Mouse (Mus musculus): ENCODE measurements around the gene Rsph1. TPM values are rescaled to one million over a fixed set of nuclear protein-coding genes. Genes with fewer than 3 reads are reported as not detected.
A peak's percentile ranks its signal among the peaks of the same experiment; 100 is the strongest.

Rsph1 gene
- total RNA-seq (2021), result 10 to 100 TPM; 15.4 to 16.7 TPM
- long read RNA-seq, transcript Rsph1-201 (9 exons, 1,191 nt), result major isoform, 15 of 19 reads
- long read RNA-seq, partial matches to known transcripts, result 0 of 19 reads
- long read RNA-seq, other reads (novel, unspliced or antisense), result 2 of 19 reads

DNA sequence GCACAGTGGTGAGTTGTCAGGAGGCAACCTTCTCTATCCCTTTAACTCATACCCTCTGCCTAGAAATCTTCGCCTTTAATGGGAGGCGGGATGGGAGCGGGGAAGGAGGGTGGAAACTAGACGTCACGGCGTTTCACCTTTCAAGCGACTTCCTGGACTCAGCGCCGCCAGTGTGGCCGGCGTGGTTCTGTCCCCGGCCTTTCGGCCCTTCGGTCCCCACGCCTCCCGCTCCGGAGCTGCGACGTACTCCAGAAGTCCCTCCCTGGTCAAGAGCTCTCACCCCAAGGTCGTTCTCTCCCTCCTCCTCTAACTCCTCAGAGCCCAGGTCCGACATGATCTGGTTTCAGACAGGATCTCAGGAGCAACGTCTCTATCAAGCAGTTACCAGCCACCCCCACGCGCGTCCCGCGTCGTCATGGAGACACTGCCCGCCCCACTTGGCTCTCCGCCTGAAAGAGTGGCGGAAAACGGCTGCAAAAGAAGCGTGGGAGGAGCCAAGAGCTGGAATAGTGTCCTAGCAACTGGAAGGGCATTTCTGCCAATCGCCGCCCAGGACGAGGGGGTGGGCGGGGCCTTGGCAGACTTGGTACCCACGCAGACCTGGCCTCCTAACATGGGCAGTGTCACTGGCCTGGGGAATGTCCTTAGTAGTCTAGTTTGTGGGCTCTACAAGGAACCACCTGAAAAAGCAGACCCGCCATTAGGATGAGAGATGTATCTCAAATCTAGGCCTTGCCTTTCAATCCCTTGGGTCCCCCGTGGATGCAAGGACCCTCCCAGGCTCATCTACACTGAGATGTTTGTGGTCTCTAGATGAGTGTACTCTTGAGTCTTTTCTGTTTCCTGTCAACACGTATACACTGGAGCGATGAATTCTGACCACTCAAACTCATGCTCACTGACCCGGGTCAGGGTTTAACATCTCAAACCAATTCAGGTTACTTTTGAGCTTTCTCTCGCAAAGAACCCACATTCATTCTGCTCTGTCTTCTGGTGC is at the start of gene Rsph1:
Gene Rsph1, minus strand, starts transcription at position 462 of the 997 bp plus-strand sequence.
- DNase-seq (ENCODE audit: low spot score in 2 of 2), result peak; percentile 100

DNA sequence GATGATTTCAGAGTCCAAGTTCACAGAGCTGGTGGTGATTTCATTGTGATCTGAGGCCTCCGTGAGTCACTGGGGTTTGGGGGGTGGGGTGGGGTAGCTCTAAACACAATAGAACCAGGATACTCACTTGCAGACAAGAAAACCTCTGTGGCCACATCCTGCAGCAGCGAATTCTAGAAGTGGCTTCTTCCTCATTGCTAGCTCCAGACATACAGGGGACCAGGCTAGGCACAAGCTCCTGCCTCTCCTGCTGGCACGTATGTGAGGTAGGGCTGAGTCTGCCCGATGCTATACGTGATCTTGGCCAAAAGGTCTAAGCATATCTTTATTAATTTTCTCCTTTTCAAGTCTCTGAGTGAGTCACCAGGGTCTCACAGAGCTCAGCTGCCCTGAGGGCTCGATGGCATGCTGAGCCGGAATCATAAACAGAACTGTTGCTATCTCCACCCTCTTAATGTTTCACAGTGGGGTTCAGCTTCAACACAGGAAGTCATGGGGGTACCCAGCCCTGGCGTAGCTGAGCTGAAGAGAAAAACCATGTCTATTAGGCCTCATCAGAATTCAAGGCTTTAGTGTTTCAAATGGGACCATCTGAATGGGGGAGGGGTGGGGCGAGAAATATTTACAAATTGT is 49.2 kb upstream of the Rsph1 start:
- DNase-seq (ENCODE audit: low spot score in 2 of 2), result no peak

DNA sequence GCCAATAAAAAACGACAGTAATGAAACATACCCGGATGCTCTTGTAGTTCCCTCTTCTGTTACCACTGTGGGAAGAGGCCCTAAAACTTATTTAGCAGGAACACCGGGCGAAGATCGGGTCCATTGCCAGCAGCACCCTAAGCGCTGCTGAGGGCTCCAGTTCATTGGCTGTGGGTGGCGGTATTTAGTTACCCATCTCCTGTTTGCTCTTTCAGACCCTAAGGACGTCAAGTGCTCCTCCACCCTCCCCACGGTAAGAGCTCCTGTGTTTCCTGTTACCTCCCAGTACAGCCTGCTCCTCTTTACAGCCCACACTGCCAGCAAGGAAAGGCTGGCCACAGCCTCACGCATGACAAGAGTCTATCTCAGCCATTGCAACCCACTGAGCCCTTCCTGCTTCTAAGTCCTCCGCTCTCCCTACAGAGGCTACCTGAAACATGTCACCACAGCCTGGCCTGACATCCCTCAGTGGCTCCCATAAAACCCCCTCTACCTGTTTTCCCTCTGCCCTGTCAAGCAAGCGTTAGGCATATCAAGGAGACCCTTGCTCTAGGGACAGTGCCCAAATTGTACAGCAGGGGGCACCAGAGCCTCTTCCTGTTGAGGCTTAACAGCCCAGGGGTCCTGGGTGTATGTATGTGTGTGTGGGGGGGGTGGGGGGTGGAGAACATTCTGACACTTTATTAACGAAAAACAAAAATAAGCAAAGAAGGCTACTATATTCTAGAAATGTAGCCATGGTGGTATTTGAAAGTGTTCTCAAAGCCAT is 48.5 kb upstream of the Rsph1 start:
- DNase-seq (ENCODE audit: low spot score in 2 of 2), result no peak

DNA sequence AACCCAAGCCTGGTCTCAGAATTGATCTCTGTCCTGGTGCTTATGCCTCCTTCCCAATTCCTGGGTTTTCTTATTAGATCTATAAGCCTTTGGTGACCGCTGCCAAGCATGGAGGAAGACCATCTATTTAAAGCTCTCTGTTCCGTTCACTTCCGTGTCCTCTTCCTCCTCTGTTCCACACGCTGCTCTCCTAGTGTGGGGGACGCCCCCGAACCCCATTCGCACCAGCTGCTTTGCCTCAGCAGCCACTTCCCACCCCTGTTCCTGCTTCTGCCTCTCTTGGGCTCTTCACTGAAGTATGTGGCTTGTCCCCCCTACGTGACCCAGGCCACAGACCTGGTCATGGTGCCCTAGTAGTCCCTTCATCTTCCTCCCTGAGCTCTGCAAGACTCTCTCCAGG is 47.0 kb upstream of the Rsph1 start:
- peak in 1 of 2 experiments; percentile 58 for DNase-seq (ENCODE audit: low spot score in 2 of 2)

DNA sequence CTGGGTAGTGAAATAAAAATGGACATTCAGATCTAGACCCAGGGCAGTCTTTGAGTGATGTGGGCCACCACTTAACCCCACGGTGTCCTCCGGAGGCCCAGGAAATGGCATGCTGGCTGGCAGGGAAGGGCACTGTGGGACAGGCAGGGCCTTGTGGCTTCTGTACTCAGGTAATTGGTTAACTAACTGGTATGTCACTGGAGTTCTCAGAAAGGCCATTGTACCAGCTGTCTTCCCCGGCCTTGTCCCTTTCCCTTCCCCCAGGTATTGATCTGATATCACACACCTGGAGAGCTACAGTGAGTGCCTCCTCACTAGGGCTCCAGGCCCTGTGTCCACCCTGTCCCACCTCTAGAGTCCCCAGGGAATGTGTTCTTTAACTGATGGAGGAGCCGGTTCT is 46.2 kb upstream of the Rsph1 start:
- no peak for DNase-seq (ENCODE audit: low spot score in 2 of 2)

DNA sequence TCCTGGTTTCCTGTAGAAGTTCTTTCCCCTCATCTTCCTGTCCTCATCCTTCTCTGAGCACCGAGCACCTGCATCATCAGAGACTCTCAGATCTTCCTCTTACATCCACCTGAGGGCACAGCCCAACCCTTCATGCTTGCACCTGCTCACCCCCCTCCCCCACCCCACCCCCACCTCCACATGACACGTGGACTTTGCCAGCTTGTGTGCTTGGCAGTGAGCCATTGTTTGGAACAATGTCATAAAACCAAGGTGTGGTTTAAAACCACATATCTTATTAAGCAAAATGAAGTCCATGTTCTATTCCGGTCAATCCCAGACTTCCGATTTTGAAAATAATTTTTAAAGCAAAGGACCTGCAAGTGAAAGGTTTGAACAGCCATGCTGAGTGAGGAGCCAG is 45.3 kb upstream of the Rsph1 start:
- DNase-seq (ENCODE audit: low spot score in 2 of 2), result no peak

DNA sequence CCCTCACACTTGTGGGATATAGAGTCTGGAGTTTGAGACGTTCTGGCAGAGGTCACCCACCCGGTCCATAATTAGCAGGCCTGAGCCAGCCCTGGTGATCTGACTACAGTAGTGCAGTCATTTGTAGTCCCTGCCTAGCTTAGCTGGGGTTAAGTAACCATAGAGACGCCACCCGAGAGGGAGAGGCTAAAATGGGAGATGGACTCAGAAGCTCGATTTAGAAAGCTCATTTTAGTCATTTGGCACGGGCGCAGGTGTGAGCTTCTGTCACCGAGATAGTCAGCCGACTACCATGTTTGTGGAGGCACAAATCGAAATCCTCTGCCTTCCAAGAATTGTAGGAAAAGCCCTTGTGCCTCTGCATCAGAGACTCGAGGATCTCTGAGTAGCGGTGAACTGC is 44.2 kb upstream of the Rsph1 start:
- DNase-seq (ENCODE audit: low spot score in 2 of 2), result peak; percentile 62 to 82

DNA sequence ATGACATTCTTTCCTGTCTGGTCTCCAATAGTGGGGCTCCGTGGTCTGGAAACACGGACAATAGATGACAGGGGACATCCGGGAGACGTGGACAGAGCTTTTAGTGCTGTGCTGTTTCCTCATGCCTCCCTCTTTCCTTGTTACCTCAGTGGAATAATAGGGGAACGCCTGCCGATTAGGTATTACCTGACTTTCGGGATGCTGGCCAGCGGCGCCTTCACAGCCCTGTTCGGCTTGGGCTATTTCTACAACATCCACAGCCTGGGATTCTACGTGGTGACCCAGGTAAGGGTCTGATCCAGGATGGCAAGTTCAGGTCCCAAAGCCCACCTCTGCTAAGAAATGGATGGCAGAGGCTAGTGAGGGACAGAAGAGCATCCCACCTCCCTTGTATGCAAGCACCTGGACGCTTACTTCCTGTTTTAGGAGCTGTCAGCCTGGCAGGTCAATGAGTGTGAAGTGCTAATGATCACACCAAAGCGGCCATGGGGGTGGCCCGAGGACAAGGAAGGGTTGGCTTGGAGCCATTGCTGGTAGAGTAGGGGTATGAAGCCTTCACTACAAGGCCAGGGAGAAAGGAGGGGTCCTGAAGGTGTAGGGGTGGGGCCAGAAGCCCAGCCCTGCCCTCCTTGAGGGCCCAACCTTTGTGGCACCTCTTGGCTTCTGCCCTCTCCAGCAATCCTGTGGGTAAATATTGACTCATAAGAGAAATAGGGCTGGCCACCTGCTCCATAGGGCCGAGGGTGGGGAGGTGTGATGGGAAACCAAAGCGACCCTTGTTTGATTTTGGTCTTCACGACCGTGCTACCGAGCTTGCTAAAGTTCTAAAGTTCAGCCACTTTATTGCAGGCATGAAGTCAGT is 42.0 kb upstream of the Rsph1 start:
- DNase-seq (ENCODE audit: low spot score in 2 of 2), result no peak

DNA sequence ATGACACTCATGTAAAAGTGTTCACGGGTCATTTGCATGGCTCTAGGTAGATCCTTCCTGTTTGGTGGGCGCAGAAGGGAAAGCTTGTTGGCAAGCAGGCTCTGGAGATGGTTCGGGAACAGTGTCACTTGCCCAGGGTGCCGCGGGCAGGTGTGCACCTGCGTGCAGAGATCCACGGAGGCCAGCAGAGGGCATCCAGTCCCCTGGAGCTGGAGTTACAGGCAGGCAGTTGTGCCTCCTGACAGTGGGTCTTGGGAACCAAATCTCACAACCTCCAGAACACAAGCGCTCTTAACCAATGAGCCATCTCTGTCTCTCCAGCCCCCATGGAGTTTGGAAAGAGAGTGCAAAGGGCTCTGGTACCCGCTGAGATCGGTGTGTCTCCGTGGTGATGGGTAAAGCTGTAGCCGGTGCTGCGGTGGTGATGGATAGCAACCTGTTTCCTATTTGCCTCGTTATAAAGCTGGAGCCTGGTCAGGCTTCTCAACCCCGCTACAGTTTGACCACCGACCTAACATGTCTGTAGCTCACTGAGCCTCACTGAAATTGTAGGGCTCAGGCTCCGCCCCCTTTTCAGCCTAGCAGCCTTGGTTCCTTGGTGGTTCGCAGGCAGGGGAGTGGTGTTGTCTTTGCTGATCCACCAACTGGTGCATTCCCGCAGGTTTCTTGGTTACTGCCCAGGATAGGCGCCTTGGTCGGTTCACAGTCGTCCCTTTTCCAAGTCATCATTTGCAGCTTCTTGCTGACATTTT is 40.5 kb upstream of the Rsph1 start:
- DNase-seq (ENCODE audit: low spot score in 2 of 2), result no peak

DNA sequence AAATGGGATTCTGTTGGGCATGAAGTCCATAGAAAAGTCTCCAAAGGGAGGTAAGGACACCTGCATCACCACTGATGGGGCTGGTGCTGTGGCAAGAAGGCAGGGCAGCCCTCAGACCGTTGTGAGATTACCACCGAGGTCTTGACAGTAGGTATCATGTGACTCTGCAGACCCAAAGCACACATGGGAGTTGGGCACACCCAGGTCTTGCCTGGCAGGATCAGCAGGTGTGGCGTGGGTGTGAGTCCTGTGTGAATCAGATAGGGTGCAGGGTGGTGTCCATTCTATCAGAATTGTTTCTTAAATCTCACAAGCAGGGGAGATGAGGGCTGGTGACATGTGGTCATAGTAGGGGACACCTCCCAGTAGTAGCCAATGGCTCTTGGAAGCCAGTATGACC is 39.8 kb upstream of the Rsph1 start:
- no peak for DNase-seq (ENCODE audit: low spot score in 2 of 2)

DNA sequence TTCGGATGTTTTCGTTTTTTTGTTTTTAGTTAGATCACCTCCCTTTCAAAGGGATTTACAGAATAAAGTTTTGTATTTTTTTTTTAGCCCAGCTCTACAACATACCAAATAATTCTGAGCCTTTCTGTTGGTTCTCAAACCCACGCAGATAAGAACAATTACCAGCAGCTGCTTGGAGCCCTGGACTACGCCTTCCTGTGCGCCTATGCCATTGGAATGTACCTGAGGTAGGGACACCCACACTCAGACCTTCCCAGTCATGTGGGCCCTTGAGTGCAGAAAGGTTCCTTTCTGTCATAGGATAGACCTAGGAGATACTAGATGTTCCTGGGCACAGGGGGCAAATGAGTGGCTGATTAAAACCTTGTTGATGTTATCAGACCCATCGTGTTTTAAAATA is 38.8 kb upstream of the Rsph1 start:
- no peak for DNase-seq (ENCODE audit: low spot score in 2 of 2)

DNA sequence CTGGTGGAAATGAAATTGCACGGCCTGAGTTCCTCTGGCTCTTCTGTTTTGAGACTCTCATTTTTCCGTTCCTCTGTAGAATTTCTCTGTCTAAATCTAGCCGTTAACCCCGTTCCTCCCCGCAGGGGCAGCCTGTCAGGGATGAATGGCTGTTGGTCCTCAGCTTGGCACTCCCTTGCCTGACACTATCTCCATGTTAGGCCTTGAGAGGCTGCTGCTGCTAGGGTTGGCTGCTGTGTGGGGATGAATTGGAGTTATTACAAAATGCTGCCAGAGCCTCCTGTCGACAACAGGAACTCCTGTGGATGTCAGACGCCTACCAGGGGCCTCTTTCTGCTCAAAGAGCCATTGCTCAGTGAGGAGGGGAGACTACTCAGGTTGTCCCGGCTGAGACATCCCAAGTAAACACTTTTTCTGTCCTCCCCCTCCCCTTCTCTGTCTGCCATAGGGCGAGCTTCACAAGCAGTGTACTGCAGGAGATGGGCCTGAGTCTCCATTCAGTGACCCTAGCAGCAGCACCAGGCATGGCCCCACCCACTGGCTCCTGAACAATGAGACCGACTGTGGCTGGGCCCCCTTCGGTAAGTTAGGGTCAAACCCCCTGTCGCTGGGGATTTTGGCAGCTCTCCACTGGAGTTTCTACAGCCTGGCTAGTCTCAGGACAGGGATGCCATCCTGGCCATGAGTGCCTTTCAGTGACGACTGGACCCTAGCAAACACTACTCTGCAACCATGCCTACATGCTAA is 38.0 kb upstream of the Rsph1 start:
- DNase-seq (ENCODE audit: low spot score in 2 of 2), result no peak

DNA sequence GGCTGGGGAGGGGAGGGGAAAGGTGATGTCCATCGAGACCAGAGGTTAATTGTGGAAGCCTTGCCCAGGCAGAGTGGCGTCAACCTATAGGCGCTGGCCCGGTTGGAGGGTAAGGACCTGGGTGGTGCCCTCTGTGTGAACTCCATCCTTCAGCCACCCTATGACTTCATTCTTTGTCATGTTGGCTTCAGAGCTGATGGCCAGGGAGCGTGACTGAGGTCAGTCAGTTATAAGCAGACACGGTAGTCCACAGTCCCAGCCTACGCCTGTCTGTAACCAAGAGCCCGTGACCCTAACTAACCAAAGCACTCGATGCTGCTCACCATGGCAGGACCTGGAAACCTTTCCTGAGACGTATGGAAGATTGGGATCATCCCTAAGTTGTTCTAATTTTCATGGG is 35.5 kb upstream of the Rsph1 start:
- no peak for DNase-seq (ENCODE audit: low spot score in 2 of 2)

DNA sequence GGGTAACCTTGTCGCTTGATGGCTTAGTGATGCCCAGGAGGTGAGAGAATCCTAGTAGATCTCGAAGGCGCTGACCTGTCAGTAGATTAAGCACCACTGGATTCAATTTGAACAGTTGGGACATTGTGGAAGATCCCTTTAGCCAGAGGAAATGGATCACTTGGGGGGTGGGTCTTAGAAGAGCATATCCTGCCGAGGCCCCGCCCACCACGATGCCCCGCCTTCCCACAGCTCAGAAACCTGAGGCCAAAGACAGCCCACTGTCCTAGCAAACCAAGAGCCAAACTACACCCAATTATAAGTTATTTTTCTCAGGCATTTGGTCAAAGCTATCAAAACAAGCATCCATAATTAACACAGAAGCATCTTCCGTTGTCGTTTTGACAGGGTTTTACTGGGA is 33.9 kb upstream of the Rsph1 start:
- no peak for DNase-seq (ENCODE audit: low spot score in 2 of 2)

DNA sequence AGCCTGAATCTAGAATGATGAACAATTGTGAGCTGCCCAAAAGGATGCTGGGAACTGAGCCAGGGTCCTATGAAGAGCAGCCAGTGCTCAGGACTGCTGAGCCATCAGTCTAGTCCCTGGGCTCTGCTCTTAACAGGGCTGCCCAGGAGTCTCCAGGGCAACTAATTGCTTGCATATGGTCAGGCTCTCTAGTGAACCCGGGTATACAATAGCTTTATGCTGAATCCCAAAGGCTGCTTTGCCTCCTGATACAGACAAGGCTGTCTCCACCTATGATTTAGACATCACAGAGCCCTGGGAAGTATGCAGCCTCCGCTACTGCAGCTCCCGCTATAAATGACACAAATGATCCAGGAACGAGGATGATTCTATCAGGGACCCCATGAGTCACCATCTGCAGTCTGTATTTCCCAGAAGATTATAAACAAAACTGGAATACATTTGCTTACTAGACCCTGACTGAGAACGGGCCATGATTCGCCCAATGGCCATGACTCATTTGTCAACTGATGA is 32.2 kb upstream of the Rsph1 start:
- DNase-seq (ENCODE audit: low spot score in 2 of 2), result no peak

DNA sequence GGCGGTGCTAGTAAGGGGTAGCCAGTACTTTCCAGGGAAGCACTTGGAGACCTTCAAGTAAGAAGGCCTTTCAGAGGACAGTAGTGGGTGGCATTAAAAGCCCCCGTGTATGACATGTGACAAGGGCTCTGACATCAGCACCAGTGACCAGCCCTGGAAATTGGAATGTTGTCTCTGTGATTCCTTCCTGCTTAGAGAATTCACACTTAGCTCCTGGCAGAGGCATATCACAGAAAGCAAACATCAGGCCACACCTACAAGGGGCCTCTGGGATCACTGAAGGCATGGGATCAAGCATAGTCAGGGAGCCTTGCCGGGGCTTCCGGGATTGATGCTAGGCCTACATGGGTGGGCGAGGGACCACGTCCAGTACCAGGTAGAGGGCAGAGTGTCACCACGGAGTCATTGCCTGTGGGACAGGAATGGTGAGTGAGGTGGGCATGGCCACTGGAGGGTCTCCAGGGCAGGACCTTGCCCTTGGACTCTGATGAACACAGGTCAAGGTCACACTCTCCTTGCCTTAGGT is 31.2 kb upstream of the Rsph1 start:
- DNase-seq (ENCODE audit: low spot score in 2 of 2), result no peak

DNA sequence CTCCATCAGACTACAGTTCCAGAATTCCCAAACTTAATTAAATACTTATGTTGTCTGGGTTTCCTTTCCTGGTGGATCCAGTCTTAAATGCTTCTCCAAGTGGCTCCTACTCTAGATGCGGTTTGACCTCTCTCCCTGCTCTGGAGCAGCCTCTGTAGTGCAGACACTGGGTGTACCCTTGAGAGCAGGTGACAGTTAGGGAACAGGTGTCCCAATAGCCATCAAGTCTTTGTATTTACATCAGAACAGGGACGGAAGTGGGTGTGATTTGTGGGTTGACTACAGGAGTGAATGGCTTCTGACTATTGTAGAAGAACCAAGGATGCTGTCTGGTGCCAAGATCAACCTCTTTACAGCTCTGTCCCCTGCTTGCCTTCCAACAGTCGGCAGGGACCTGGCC is 30.6 kb upstream of the Rsph1 start:
- DNase-seq (ENCODE audit: low spot score in 2 of 2), result no peak

DNA sequence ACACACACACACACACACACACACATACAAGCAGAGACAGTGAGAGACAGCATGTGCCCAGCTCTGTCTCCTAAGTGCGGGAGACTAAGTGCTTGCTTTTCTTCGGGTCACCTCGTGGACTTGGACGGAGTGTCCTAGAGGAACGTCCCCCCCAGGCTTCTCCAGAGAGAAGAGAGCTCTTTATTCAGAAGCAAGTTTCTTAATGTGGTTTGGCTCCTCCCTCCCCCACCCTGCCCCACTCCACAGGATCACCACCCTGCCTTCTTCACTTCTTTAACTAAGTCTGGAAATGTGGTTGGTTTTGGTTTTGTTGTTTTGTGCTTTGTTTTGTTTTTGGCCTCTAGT is 28.6 kb upstream of the Rsph1 start:
- no peak for DNase-seq (ENCODE audit: low spot score in 2 of 2)
